Mouse (Mus musculus): ENCODE measurements around the gene Dhx58. TPM values are rescaled to one million over a fixed set of nuclear protein-coding genes. Genes with fewer than 3 reads are reported as not detected.

The Dhx58 gene
- polyA plus RNA-seq, 1 experiment, result 34.6 TPM

DNA sequence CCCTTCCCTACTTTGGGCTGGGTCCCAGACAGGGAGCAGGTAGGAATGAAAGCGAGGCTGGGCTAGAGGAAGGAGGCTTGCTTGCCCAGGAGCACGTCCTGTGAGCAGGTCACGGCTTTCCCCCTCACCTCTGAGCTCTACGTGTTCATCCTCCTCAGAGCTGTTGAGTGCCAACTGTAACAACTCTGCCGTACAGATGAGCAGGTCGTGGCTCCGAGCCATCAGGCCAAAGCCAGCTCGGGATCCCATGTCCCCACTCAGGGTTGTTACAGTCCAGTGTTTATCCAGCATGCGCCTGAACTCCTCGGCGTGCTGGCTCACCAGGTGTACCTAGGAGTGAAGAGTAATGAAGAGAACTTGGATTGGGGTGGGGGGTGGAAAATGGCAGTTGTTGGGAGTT is 705 bp downstream of the Dhx58 start:
- peaks cover 5% of the 10 kb centered on the region; the same call in 1 of the 2 replicates for H3K4me1 ChIP-seq (ENCODE audit: control insufficient read depth, insufficient read depth, low read length)
- 0 out of 2 replicates have a peak, but pooled peaks have one; percentile 35 for TF ChIP-seq POLR2A (IDR thresholded peaks at IDR 0.05; ENCODE audit: borderline replicate concordance, control insufficient read depth, low read depth, low read length)
- no peak for TF ChIP-seq CTCF (IDR thresholded peaks at IDR 0.05; ENCODE audit: control insufficient read depth, insufficient read depth, low read length)
- peak overlapping the region; percentile 87 for H3K4me3 ChIP-seq (replicated peaks; ENCODE audit: control insufficient read depth, low read depth, low read length)
- WGBS, result 6% methylated on average over 11 of the region's 11 CpGs
- peak overlapping the region; percentile 40 for H3K27ac ChIP-seq (ENCODE audit: control insufficient read depth, insufficient read depth, low read depth, low read length, poor library complexity)

GRCm38 (mm10) chr11:100702906-100703305 is 1.2 kb downstream of the Dhx58 start:
- Histone ChIP-seq H3K27ac (ENCODE audit: control insufficient read depth, insufficient read depth, low read depth, low read length, poor library complexity) (peak overlapping the region; percentile 40), H3K4me3 (replicated peaks; ENCODE audit: control insufficient read depth, low read depth, low read length) (peak overlapping the region; percentile 87), H3K4me1 (ENCODE audit: control insufficient read depth, insufficient read depth, low read length) (peaks cover 5% of the 10 kb centered on the region; the same call in 1 of the 2 replicates)
- no peak for TF ChIP-seq POLR2A (IDR thresholded peaks at IDR 0.05; ENCODE audit: borderline replicate concordance, control insufficient read depth, low read depth, low read length)
- no peak for TF ChIP-seq CTCF (IDR thresholded peaks at IDR 0.05; ENCODE audit: control insufficient read depth, insufficient read depth, low read length)
- WGBS, result 3% methylated on average over 7 of the region's 7 CpGs

GRCm38 (mm10) chr11:100702081-100702851 is 1.8 kb downstream of the Dhx58 start:
- WGBS, result 50% methylated on average over 19 of the region's 19 CpGs
- peak; percentile 98 for TF ChIP-seq CTCF (IDR thresholded peaks at IDR 0.05; ENCODE audit: control insufficient read depth, insufficient read depth, low read length)
- no peak for TF ChIP-seq POLR2A (IDR thresholded peaks at IDR 0.05; ENCODE audit: borderline replicate concordance, control insufficient read depth, low read depth, low read length)
- peak overlapping the region; percentile 87 for H3K4me3 ChIP-seq (replicated peaks; ENCODE audit: control insufficient read depth, low read depth, low read length)
- H3K4me1 ChIP-seq (ENCODE audit: control insufficient read depth, insufficient read depth, low read length), result peaks cover 5% of the 10 kb centered on the region; the same call in 1 of the 2 replicates
- peak overlapping the region; percentile 40; the same call in 1 of the 2 replicates for H3K27ac ChIP-seq (ENCODE audit: control insufficient read depth, insufficient read depth, low read depth, low read length, poor library complexity)

DNA sequence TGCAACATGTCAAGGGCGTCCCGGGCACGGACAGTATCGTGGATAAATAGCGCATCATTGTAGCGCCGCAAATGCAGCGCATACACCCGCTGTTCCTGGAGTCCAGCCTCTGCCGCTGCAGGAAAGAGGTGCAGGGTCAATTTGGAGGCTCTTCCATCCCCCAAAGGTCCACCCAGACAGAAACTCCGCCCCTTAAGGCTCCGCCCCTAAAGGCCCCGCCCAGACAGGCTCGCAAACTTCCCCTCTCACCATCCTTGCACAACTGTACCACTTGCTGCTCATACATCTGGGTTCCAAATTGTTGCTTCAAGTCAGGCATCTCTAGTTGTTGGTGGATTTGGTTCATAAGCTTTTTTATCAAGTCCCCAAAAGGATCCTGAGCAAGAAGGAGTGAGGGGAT is 2.8 kb downstream of the Dhx58 start:
- TF ChIP-seq CTCF (IDR thresholded peaks at IDR 0.05; ENCODE audit: control insufficient read depth, insufficient read depth, low read length) (no peak), POLR2A (IDR thresholded peaks at IDR 0.05; ENCODE audit: borderline replicate concordance, control insufficient read depth, low read depth, low read length) (no peak)
- H3K27ac ChIP-seq (ENCODE audit: control insufficient read depth, insufficient read depth, low read depth, low read length, poor library complexity), result no peak overlapping the region; the same call in 1 of the 2 replicates
- peaks cover 5% of the 10 kb centered on the region; the same call in 1 of the 2 replicates for H3K4me1 ChIP-seq (ENCODE audit: control insufficient read depth, insufficient read depth, low read length)
- WGBS, result 36% methylated on average over 14 of the region's 14 CpGs
- H3K4me3 ChIP-seq (replicated peaks; ENCODE audit: control insufficient read depth, low read depth, low read length), result peak overlapping the region; percentile 87

DNA sequence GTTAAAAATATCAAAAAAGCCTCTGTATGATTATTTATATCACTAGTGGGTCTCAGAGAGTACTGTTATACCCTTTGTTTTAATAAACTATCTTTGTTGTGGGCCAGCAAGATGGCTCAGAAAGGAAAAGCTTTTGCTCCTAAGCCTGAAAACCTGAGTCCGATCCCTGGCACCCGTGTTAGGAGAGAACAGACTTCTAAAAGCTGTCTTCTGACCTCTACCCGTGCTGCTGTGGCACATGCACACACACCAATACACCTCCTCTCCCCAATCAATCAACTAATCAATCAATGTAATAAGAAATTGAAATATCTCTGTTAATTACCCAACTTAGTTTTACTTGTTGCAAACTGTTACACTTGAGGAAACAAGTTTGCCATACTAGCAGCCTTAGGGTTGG is 3.4 kb downstream of the Dhx58 start:
- Histone ChIP-seq H3K4me1 (ENCODE audit: control insufficient read depth, insufficient read depth, low read length) (peaks cover 5% of the 10 kb centered on the region; the same call in 1 of the 2 replicates), H3K4me3 (replicated peaks; ENCODE audit: control insufficient read depth, low read depth, low read length) (no peak overlapping the region), H3K27ac (ENCODE audit: control insufficient read depth, insufficient read depth, low read depth, low read length, poor library complexity) (no peak overlapping the region)
- TF ChIP-seq CTCF (IDR thresholded peaks at IDR 0.05; ENCODE audit: control insufficient read depth, insufficient read depth, low read length), result no peak
- no peak for TF ChIP-seq POLR2A (IDR thresholded peaks at IDR 0.05; ENCODE audit: borderline replicate concordance, control insufficient read depth, low read depth, low read length)
- 92% methylated on average over 3 of the region's 3 CpGs for WGBS

- H3K27ac ChIP-seq (ENCODE audit: control insufficient read depth, insufficient read depth, low read depth, low read length, poor library complexity), result no peak overlapping the region
- WGBS, result 91% methylated on average over 7 of the region's 7 CpGs
- no peak overlapping the region for H3K4me3 ChIP-seq (replicated peaks; ENCODE audit: control insufficient read depth, low read depth, low read length)
- TF ChIP-seq POLR2A (IDR thresholded peaks at IDR 0.05; ENCODE audit: borderline replicate concordance, control insufficient read depth, low read depth, low read length), result no peak
- no peak for TF ChIP-seq CTCF (IDR thresholded peaks at IDR 0.05; ENCODE audit: control insufficient read depth, insufficient read depth, low read length)
- peaks cover 3% of the 10 kb centered on the region; the same call in 1 of the 2 replicates for H3K4me1 ChIP-seq (ENCODE audit: control insufficient read depth, insufficient read depth, low read length)
Measured at GRCm38 (mm10) chr11:100697921-100698320, 6.2 kb downstream of the Dhx58 start.

- H3K4me1 ChIP-seq (ENCODE audit: control insufficient read depth, insufficient read depth, low read length), result no peaks in the 10 kb centered on the region
- TF ChIP-seq CTCF (IDR thresholded peaks at IDR 0.05; ENCODE audit: control insufficient read depth, insufficient read depth, low read length) (peak; percentile 94), POLR2A (IDR thresholded peaks at IDR 0.05; ENCODE audit: borderline replicate concordance, control insufficient read depth, low read depth, low read length) (no peak)
- H3K27ac ChIP-seq (ENCODE audit: control insufficient read depth, insufficient read depth, low read depth, low read length, poor library complexity), result no peak overlapping the region
- H3K4me3 ChIP-seq (replicated peaks; ENCODE audit: control insufficient read depth, low read depth, low read length), result no peak overlapping the region
- WGBS, result 38% methylated on average over 5 of the region's 5 CpGs
Measured at GRCm38 (mm10) chr11:100694926-100695325, 9.1 kb downstream of the Dhx58 start.

DNA sequence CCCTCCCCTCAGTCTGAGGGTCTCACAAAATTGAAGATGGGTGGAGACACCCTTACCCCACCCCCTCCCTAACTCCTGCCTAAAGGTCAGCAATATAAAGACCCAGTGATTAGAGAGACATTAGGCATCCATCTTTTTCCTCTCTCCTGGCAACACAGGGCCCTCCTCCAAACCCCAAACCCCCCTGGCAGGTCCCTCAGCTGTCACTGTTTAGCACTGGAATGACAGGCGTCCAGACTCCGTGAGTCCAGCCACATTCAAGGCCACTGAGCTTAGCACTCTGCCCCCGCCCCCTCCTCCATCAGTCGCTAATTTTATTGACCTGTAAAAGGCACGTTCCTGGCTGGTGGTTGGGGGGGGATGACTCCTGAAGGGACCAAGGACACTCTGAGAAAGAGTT is 10.9 kb downstream of the Dhx58 start:
- Histone ChIP-seq H3K27ac (ENCODE audit: control insufficient read depth, insufficient read depth, low read depth, low read length, poor library complexity) (no peak overlapping the region), H3K4me3 (replicated peaks; ENCODE audit: control insufficient read depth, low read depth, low read length) (no peak overlapping the region), H3K4me1 (ENCODE audit: control insufficient read depth, insufficient read depth, low read length) (no peaks in the 10 kb centered on the region)
- TF ChIP-seq POLR2A (IDR thresholded peaks at IDR 0.05; ENCODE audit: borderline replicate concordance, control insufficient read depth, low read depth, low read length), result no peak
- TF ChIP-seq CTCF (IDR thresholded peaks at IDR 0.05; ENCODE audit: control insufficient read depth, insufficient read depth, low read length), result no peak
- WGBS, result 60% methylated on average over 5 of the region's 5 CpGs

Measured in bone marrow, adult 2 months (tissue).